Mouse (Mus musculus) heart, embryonic 13.5 days (tissue): ENCODE data around the gene Esr1. TPM values are rescaled to one million over a fixed set of nuclear protein-coding genes. Genes with fewer than 3 reads are reported as not detected.
"Not testable (repeated sequence)": the region's sequence is repeated elsewhere in the genome, so short reads cannot be mapped to it uniquely, and the experiment has no call there.

Experiments used
- ATAC-seq: fragments of 200-750 bp; cut with Nextera tagmentation; 2 replicates; pipeline ENCODE4 v1.8.0; 2017; ENCODE audit warnings: moderate TSS enrichment; ENCODE audit not compliant: insufficient number of reproducible peaks, low FRiP score, low TSS enrichment; ENCODE audit errors: extremely low read depth
- H3K27ac ChIP-seq: fragments of 300-500 bp; sonication (generic); replicated peaks from 2 replicates; pipeline ENCODE4 v1.5.1; 2015; ENCODE audit warnings: moderate library complexity, mild to moderate bottlenecking, inconsistent platforms
- H3K27me3 ChIP-seq: fragments of 300-500 bp; sonication (generic); replicated peaks from 2 replicates; pipeline ENCODE4 v1.6.1; 2015; ENCODE audit warnings: mild to moderate bottlenecking, inconsistent platforms
- H3K36me3 ChIP-seq: fragments of 300-500 bp; sonication (generic); 2 replicates; pipeline ENCODE4 v1.6.1; 2015; ENCODE audit warnings: mild to moderate bottlenecking, inconsistent platforms
- H3K4me1 ChIP-seq: fragments of 300-500 bp; sonication (generic); 2 replicates; pipeline ENCODE4 v1.6.1; 2015; ENCODE audit warnings: inconsistent platforms
- H3K4me2 ChIP-seq: fragments of 300-500 bp; sonication (generic); 2 replicates; pipeline ENCODE4 v1.6.1; 2015; ENCODE audit warnings: inconsistent platforms, mild to moderate bottlenecking, moderate library complexity
- H3K4me3 ChIP-seq: fragments of 300-500 bp; sonication (generic); 2 replicates; pipeline ENCODE4 v1.5.1; 2015; ENCODE audit warnings: moderate library complexity, mild to moderate bottlenecking, inconsistent platforms
- H3K9ac ChIP-seq: fragments of 300-500 bp; sonication (generic); 2 replicates; pipeline ENCODE4 v1.6.1; 2015; ENCODE audit warnings: inconsistent platforms, mild to moderate bottlenecking, moderate library complexity
- H3K9me3 ChIP-seq: fragments of 300-500 bp; sonication (generic); 2 replicates; pipeline ENCODE4 v1.6.1; 2016; ENCODE audit warnings: inconsistent platforms
- WGBS: fragments of 180-500 bp; shearing (Covaris S2); methylation state at CpG from one replicate; pipeline ENCODE4 v1.1.7; 2015; ENCODE audit warnings: mixed read lengths; 5-methylcytosine and 5-hydroxymethylcytosine counted together
- polyA plus RNA-seq: library from polyadenylated mRNA; unstranded; fragments of >200 nt; fragmentation: Nextera tagmentation; extraction: Ambion mirVana; gene quantifications from 2 replicates; pipeline ENCODE4 v1.2.1, GENCODE M21; 2015

The Esr1 gene
- polyA plus RNA-seq, 1 experiment from 2014 or later, result 0.74 TPM

DNA sequence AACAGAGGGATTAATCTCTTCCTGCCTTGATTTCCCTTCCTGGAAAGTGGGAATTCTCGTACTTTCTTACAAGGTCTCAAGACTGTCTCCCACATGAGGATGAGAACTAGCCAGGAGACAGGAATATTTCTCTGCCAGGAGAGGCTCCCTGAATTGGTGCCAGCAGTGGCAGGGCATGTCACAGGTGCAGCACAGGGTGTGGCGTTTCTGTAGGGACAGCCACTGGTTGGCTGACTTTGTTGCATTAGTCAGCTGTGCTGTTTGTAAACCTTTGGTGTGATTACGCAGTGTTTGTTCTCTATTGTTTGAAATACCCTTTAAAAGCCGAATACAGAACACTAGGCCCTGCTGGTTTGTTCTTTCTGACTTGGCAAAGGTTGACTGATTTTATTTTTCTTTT, 11.8 kb upstream of the Esr1 start:
- no peak overlapping the region for H3K4me2 ChIP-seq
- H3K27ac ChIP-seq, result no peak overlapping the region
- no peaks in the 10 kb centered on the region for H3K9me3 ChIP-seq
- no peaks in the 10 kb centered on the region for H3K27me3 ChIP-seq
- H3K36me3 ChIP-seq, result no peaks in the 10 kb centered on the region
- WGBS, result 73% methylated on average over 4 of the region's 4 CpGs
- no peak overlapping the region for H3K4me3 ChIP-seq
- no peak overlapping the region for H3K9ac ChIP-seq
- H3K4me1 ChIP-seq, result no peaks in the 10 kb centered on the region
- no peak for ATAC-seq

DNA sequence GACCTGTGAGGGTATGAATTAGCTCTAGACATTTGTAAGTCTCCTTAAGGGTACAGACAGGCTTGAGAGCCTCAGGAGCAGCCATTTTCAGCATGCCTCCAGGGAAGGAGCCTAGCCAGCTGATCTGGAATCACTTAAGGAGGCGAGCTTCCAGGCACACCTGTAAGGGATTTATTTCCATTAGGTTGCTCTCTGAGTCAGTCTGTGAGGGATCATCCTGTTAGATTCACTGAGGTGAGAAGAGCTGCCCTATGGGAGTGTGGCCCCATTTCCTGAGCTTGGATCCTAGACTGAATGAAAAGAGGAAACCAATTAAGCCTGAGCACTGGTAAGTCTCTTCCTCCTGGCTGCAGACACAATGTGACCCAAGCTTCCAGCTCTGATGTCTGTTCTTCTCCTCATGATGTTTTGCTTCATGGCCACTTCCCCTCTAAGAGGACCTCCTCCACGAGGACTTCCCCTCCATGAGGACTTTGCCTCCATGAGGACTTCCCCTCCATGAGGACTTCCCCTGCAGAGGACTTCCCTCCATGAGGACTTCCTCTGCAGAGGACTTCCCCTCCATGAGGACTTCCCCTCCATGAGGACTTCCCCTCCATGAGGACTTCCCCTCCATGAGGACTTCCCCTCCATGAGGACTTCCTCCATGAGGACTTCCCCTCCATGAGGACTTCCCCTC, 10.5 kb upstream of the Esr1 start:
- Histone ChIP-seq H3K27me3 (no peaks in the 10 kb centered on the region), H3K27ac (no peak overlapping the region), H3K36me3 (no peaks in the 10 kb centered on the region), H3K9me3 (no peaks in the 10 kb centered on the region), H3K9ac (no peak overlapping the region), H3K4me3 (no peak overlapping the region), H3K4me2 (no peak overlapping the region), H3K4me1 (no peaks in the 10 kb centered on the region)
- no peak for ATAC-seq
- WGBS, result 44% methylated on average over 2 of the region's 2 CpGs

DNA sequence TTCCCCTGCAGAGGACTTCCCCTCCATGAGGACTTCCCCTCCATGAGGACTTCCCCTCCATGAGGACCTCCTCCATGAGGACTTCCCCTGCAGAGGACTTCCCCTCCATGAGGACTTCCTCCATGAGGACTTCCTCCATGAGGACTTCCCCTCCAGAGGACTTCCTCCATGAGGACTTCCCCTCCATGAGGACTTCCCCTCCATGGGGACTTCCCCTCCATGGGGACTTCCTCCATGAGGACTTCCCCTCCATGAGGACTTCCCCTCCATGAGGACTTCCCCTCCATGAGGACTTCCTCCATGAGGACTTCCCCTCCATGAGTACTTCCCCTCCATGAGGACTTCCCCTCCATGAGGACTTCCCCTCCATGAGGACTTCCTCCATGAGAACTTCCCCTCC, 9.8 kb upstream of the Esr1 start:
- ATAC-seq, H3K4me3 ChIP-seq, H3K9ac ChIP-seq, H3K36me3 ChIP-seq, H3K27ac ChIP-seq, H3K4me1 ChIP-seq, H3K27me3 ChIP-seq, H3K4me2 ChIP-seq, H3K9me3 ChIP-seq: not testable (repeated sequence)

DNA sequence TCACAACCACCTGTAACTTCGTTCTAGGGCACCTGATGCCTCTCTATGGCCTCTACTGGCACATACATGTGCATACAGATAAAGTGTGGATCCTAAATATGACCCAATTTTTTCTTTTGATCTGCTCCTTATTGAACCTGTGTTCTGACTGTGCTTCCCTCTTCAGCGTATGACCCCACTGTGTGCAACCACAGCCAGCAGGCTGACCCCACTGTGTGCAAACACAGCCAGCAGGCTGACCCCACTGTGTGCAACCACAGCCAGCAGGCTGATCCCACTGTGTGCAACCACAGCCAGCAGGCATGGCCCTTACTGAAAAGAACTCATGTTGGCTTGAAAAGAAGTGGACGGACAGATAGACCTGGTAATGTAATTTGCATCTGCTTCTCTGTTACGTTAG, 8.9 kb upstream of the Esr1 start:
- 68% methylated on average over 4 of the region's 4 CpGs for WGBS
- H3K27ac ChIP-seq, result no peak overlapping the region
- peaks cover 7% of the 10 kb centered on the region; the same call in 1 of the 2 replicates for H3K9me3 ChIP-seq
- H3K4me1 ChIP-seq, result no peaks in the 10 kb centered on the region
- H3K27me3 ChIP-seq, result no peaks in the 10 kb centered on the region
- no peak overlapping the region for H3K4me3 ChIP-seq
- no peak overlapping the region for H3K9ac ChIP-seq
- no peak overlapping the region for H3K4me2 ChIP-seq
- no peaks in the 10 kb centered on the region for H3K36me3 ChIP-seq
- no peak for ATAC-seq

DNA sequence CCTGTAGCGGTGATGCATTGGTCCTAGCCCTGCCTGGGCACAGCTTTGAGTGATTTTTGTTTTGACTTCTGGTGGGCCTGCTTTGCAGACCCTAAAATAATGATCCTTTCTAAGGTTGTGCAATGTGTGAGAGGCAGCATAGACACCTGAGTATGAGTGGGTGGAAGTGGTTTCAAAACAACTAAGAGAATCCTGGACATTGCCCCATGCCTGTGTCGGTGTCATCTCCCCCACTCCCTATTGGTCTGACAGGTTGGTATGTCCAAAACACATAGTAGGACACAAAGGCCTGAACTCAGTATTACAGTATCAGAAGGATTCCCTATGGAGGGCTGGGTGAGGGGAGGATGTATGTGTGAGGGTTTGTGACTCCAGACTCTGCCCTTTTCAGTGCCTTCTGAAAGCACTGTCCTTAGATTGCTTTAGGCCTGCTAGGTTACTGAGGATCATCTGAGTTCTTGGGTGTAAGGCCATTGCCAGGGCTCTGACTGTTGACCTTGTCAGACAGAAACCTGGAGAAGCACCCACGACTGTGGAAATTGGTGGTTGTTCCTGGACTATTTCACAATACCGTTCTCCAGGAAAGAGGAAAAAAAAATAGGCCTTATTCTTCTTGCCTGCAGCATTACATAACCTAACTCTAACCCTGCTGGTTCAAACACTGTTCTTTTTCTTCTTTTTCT, 6.7 kb upstream of the Esr1 start:
- Histone ChIP-seq H3K27me3 (no peaks in the 10 kb centered on the region), H3K4me1 (no peaks in the 10 kb centered on the region), H3K9ac (no peak overlapping the region), H3K36me3 (no peaks in the 10 kb centered on the region), H3K4me3 (no peak overlapping the region), H3K4me2 (no peak overlapping the region), H3K9me3 (peaks cover 7% of the 10 kb centered on the region; the same call in 1 of the 2 replicates), H3K27ac (no peak overlapping the region)
- ATAC-seq, result no peak
- 65% methylated on average over 4 of the region's 4 CpGs for WGBS

DNA sequence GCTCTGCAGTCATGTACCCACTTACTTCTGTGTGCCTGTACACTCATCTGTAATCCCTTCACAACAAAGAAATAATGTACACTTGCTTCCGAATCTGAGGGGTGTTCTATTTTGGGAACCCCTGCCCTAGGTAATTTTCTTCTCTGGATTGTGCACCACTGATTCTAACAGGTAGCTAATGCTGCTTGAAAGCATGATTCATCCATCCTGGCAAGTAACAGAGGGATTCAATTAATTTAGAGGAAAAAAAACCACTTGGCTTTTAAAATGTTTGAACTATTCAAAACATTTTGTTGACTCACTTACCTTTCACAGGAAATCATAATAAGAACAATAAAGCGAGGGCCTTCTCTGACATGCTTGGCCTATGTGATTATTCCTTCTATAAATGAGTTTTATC, 1.2 kb upstream of the Esr1 start:
- no peak overlapping the region for H3K4me2 ChIP-seq
- ATAC-seq, result no peak
- 68% methylated on average over 2 of the region's 2 CpGs for WGBS
- H3K9ac ChIP-seq, result no peak overlapping the region
- peaks cover 11% of the 10 kb centered on the region; the same call in 1 of the 2 replicates for H3K4me1 ChIP-seq
- no peak overlapping the region for H3K27ac ChIP-seq
- no peaks in the 10 kb centered on the region for H3K36me3 ChIP-seq
- H3K9me3 ChIP-seq, result peaks cover 7% of the 10 kb centered on the region; the same call in 1 of the 2 replicates
- H3K4me3 ChIP-seq, result no peak overlapping the region
- H3K27me3 ChIP-seq, result no peaks in the 10 kb centered on the region

DNA sequence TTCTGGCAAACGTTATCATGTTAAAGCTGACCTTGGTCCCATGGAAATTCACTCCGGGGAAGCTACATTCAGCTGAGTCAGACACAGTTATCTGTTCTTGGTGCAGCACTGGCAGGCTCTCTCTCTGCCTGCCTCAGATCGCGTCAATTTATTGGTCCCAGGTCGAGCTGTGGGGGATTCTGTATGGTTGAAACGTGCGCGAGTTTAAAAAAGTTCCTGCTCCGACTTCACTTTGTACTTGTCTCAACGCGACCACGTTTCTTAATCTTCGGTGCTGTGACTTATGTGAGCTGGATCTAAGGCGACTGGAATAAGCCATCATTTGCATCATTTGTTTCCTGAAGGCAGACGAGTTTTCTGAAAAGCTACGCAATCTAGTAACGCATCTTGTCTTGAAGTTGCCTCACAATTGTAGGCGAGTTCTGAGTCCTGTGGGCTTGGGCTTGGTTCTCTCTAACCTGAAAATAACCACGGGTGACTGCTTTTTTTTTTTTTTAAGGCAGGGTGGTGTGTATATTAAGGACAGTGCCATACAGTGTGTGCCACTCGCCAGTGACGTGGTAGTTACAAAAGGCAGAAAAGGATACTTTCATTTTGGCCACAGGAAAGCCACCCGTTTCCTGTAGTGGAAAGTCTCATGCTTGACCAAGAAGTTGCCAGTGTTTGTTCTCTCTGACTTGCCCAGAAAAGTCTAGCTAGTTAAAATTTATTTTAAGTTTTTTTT, 1.1 kb downstream of the Esr1 start:
- Histone ChIP-seq H3K4me1 (peaks cover 11% of the 10 kb centered on the region; the same call in 1 of the 2 replicates), H3K9ac (0 out of 2 replicates have a peak overlapping the region, but pooled peaks have one; percentile 47), H3K36me3 (no peaks in the 10 kb centered on the region), H3K4me3 (peak overlapping the region; percentile 38), H3K9me3 (no peaks in the 10 kb centered on the region), H3K4me2 (peak overlapping the region; percentile 61), H3K27ac (no peak overlapping the region), H3K27me3 (no peaks in the 10 kb centered on the region)
- no peak for ATAC-seq
- 52% methylated on average over 22 of the region's 22 CpGs for WGBS

DNA sequence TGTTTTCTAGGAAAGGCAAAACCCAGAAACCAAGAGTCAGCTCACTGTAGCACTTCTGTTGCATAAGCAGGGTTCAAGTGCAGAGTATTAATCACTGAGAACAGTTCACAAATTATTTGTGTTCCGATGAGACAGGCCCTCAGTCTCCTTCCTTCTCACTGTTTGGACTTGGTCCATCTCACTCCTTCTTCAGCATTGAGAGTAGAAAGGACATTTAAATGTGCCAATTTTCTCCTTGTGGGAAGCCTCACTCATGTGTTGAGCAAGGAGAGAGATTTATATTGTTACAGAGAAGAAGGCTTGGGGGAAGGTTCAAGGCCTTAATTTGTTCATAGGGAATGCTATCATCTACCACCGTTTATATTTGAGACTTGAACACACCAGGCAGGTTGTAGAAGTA, 6.6 kb downstream of the Esr1 start:
- no peaks in the 10 kb centered on the region for H3K9me3 ChIP-seq
- no peak overlapping the region for H3K4me2 ChIP-seq
- no peaks in the 10 kb centered on the region; the same call in 1 of the 2 replicates for H3K4me1 ChIP-seq
- WGBS, result 58% methylated on average over 2 of the region's 2 CpGs
- no peak overlapping the region for H3K27ac ChIP-seq
- no peak overlapping the region for H3K4me3 ChIP-seq
- H3K27me3 ChIP-seq, result no peaks in the 10 kb centered on the region
- no peak for ATAC-seq
- H3K9ac ChIP-seq, result no peak overlapping the region
- H3K36me3 ChIP-seq, result no peaks in the 10 kb centered on the region

DNA sequence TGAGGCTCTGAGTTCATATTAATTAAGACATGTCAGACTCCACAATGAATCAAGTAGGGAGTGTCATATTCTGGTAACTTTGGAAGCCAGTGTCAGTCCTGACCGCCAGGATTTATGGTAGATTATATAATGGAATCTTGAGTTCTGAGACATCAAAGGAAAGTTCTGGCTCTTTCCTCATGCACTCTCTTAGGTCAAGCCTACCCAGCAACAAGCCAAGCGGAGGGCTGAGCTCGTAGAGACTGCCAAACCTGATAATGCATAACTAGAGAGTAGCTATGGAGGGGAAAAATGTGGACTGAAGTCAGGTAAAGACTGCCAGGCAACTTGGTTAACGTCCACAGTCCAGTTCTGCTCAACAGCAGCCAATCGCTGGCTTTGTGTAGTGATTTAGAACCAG, 7.3 kb downstream of the Esr1 start:
- no peak overlapping the region for H3K9ac ChIP-seq
- H3K27ac ChIP-seq, result no peak overlapping the region
- no peak overlapping the region for H3K4me3 ChIP-seq
- no peak overlapping the region for H3K4me2 ChIP-seq
- H3K4me1 ChIP-seq, result no peaks in the 10 kb centered on the region; the same call in 1 of the 2 replicates
- ATAC-seq, result no peak
- no peaks in the 10 kb centered on the region for H3K9me3 ChIP-seq
- WGBS, result 60% methylated on average over 5 of the region's 5 CpGs
- H3K36me3 ChIP-seq, result no peaks in the 10 kb centered on the region
- H3K27me3 ChIP-seq, result no peaks in the 10 kb centered on the region

DNA sequence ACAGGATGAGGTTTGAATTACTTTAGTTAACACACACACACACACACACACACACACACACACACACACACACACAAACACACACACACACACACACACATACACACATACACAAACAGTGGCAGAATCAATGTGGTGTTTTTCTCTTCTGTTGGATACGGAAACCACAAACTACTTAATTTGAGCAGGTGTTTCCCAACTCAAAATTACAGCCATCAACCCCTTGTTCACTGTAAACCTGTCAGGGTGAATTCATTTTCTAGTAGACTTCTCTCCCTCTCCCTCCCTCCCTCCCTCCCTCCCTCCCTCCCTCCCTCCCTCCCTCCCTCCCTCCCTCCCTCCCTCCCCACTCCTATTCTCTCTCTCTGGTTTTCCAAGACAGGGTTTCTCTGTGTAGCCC, 8.0 kb downstream of the Esr1 start:
- WGBS, result 92% methylated on average over 1 of the region's 1 CpGs
- not testable (repeated sequence) for H3K27me3 ChIP-seq, H3K4me3 ChIP-seq, ATAC-seq, H3K9me3 ChIP-seq, H3K36me3 ChIP-seq, H3K27ac ChIP-seq, H3K4me1 ChIP-seq, H3K4me2 ChIP-seq, H3K9ac ChIP-seq

DNA sequence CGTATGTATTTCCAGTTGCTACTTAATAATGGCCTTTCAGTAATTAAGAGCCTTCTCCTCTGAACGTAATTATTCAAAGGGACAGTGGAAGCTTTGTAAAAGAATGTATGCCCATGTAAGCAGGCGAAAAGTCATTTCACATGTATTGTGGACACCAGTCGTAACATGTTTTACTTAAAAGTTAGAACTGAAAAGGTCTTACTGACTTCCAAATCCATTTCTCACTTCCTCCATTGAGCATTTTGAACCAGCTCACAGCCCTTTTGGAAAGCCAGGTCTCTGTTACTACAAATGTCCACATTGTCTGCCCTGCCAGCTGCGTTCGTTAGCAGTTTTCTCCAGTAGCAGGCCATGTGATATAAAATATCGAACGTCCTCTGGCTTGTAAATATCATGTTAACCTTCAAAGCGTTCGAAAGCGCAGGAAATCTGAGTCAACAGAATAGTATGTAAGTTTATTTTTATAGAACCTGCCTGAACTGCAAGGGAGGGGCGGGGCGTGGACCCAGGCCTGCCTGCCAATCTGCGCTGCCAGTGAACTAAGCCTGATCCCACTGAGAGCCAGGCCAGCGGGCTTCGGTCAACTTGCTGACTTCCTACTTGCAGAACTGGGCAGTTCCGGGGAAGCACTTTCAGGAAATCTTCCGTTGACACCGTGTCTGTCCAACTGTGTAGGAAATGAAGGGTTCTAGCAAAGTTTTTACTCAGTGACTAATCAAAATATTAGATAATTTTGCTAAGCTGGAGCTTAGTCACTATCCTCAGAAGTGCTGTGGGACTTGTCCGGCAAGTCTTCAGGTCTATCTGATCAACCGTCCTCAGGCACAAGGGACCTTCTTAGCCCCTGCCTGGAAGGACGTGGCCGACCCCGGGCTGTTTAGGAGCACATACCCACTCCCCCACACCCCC, 9.5 kb downstream of the Esr1 start:
- H3K9ac ChIP-seq, result no peak overlapping the region
- ATAC-seq, result no peak
- WGBS, result 67% methylated on average over 24 of the region's 24 CpGs
- no peak overlapping the region for H3K27ac ChIP-seq
- H3K4me1 ChIP-seq, result no peaks in the 10 kb centered on the region; the same call in 1 of the 2 replicates
- H3K4me3 ChIP-seq, result no peak overlapping the region
- no peaks in the 10 kb centered on the region for H3K9me3 ChIP-seq
- H3K4me2 ChIP-seq, result no peak overlapping the region
- no peaks in the 10 kb centered on the region for H3K27me3 ChIP-seq
- H3K36me3 ChIP-seq, result no peaks in the 10 kb centered on the region
